Mouse (Mus musculus) urinary bladder, adult 2 months (tissue): ENCODE results near the gene Nfib. TPM values are rescaled to one million over a fixed set of nuclear protein-coding genes. Genes with fewer than 3 reads are reported as not detected.

Experiments
- DNase-seq: peaks from one replicate; pipeline ENCODE4 v3.0.0; 2022; ENCODE audit warnings: low spot score
- polyA plus RNA-seq: library from polyadenylated mRNA; depleted of rRNA; stranded (reverse); fragments of >200 nt; gene quantifications from 2 replicates; pipeline ENCODE4 v1.2.3, GENCODE M21; 2012

Gene Nfib
- polyA plus RNA-seq, 1 experiment = 28.0 TPM

GRCm38 (mm10) chr4:82592086-82593030 is 113.2 kb downstream of the Nfib start:
- DNase-seq = no peak

- no peak for DNase-seq
Measured at GRCm38 (mm10) chr4:82589345-82589890, 116.1 kb downstream of the Nfib start.

- DNase-seq = no peak
Measured at GRCm38 (mm10) chr4:82588718-82589117, 116.8 kb downstream of the Nfib start.

GRCm38 (mm10) chr4:82587146-82587870 is 118.2 kb downstream of the Nfib start:
- DNase-seq = no peak

GRCm38 (mm10) chr4:82586637-82587036 is 118.9 kb downstream of the Nfib start:
- no peak for DNase-seq

GRCm38 (mm10) chr4:82585536-82585935 is 120.0 kb downstream of the Nfib start:
- DNase-seq = no peak

- DNase-seq = no peak
Measured at GRCm38 (mm10) chr4:82585056-82585455, 120.5 kb downstream of the Nfib start.

GRCm38 (mm10) chr4:82584548-82584947 is 121.0 kb downstream of the Nfib start:
- DNase-seq = no peak

- DNase-seq = no peak
Measured at GRCm38 (mm10) chr4:82573291-82573605, 132.3 kb downstream of the Nfib start.

GRCm38 (mm10) chr4:82572410-82573290 is 132.9 kb downstream of the Nfib start:
- no peak for DNase-seq

GRCm38 (mm10) chr4:82558816-82559215 is 146.7 kb downstream of the Nfib start:
- no peak for DNase-seq

GRCm38 (mm10) chr4:82555673-82556171 is 149.8 kb downstream of the Nfib start:
- no peak for DNase-seq

- DNase-seq = no peak
Measured at GRCm38 (mm10) chr4:82553658-82554057, 151.9 kb downstream of the Nfib start.

- no peak for DNase-seq
Measured at GRCm38 (mm10) chr4:82552238-82552637, 153.3 kb downstream of the Nfib start.

- DNase-seq = no peak
Measured at GRCm38 (mm10) chr4:82549762-82550380, 155.7 kb downstream of the Nfib start.

- DNase-seq = no peak
Measured at GRCm38 (mm10) chr4:82548247-82548646, 157.3 kb downstream of the Nfib start.

- no peak for DNase-seq
Measured at GRCm38 (mm10) chr4:82543936-82544335, 161.6 kb downstream of the Nfib start.

GRCm38 (mm10) chr4:82543398-82543740 is 162.2 kb downstream of the Nfib start:
- no peak for DNase-seq

- DNase-seq = no peak
Measured at GRCm38 (mm10) chr4:82542656-82543397, 162.7 kb downstream of the Nfib start.

GRCm38 (mm10) chr4:82541894-82542510 is 163.5 kb downstream of the Nfib start:
- no peak for DNase-seq
